Mouse (Mus musculus): ENCODE data around the gene Sp6. TPM values are rescaled to one million over a fixed set of nuclear protein-coding genes. Genes with fewer than 3 reads are reported as not detected.

Gene Sp6
- total RNA-seq (2021): under 1 TPM in 1 of 2 experiments, not detected in 1; 0.21 TPM
- long read RNA-seq, experiment 1, partial matches to known transcripts: 0 of 1 reads
- long read RNA-seq, experiment 1, other reads (novel, unspliced or antisense): 1 of 1 reads
- long read RNA-seq, experiment 2: 0 reads

GRCm38 (mm10) chr11:97013121-97013670 lies at the start of gene Sp6:
Gene Sp6, plus strand, starts transcription at chr11:97013394.
- no peak for DNase-seq

DNA sequence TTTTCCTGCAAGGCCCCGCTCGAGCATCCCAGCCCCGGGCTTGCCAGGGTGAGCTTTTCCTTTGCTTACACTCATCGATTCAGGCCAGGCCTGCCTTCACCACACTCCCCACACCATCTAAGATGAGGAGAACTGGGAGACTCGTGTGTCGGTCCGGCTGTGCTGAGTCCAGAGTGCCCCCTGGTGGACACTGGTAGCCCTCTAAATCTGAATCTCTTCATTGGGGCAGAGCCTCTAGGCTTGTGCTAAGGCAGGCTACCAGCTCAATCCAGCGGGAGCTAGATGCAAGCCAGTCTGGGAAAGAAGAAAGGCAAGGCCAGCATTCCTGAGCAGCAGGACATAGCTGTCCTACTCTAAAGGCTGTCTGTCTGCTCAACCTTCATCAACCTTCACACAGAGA lies 49.6 kb upstream of the Sp6 start:
- DNase-seq: peak; percentile 90 to 96

DNA sequence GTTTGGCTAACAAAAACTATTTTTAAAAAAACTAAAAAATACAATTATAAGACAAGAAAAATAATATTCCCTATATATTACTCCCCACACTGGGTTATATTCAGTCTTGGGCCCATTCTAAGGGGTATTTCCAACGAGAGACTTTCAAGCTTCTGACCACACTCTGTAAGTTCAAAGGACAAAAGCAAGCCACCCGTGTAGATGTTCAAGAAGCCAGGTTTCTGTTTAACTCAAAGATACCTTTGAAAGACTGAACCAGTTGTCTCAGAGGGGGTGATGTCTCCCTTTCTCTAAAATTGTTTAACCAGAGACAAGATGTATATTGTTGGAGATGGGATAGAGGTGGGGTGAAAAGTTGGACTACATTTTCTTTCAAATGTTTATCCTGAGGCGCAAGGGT lies 47.0 kb upstream of the Sp6 start:
- DNase-seq: no peak

GRCm38 (mm10) chr11:96966914-96967543 lies 46.2 kb upstream of the Sp6 start:
- peak; percentile 64 to 68 for DNase-seq

- peak in 1 of 2 experiments; percentile 57 for DNase-seq
Observed at GRCm38 (mm10) chr11:96967544-96968269, 45.5 kb upstream of the Sp6 start.

- peak; percentile 68 to 75 for DNase-seq
Observed at GRCm38 (mm10) chr11:96968476-96968875, 44.7 kb upstream of the Sp6 start.

DNA sequence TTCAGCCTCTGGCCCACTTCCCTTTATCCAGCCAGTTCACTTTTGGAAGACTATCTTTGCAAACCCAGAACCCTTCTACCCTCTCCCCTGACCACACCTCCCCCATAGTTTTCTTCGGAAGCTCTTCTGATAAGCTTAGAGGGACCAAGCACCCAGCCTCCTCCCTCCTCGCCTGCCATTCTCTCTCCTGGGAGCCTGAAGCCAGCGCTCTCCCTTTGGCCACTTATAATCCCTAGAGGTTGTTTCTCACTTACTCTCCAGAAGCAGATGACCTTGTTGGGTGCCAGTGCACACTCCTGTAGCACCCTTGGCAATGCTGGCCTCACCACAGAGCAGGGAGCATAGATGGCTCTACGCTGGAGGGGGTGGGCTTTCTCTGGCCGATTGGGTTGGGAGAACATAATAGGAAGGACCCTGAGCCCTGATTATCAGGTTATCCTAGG lies 43.9 kb upstream of the Sp6 start:
- peak; percentile 69 to 78 for DNase-seq

DNA sequence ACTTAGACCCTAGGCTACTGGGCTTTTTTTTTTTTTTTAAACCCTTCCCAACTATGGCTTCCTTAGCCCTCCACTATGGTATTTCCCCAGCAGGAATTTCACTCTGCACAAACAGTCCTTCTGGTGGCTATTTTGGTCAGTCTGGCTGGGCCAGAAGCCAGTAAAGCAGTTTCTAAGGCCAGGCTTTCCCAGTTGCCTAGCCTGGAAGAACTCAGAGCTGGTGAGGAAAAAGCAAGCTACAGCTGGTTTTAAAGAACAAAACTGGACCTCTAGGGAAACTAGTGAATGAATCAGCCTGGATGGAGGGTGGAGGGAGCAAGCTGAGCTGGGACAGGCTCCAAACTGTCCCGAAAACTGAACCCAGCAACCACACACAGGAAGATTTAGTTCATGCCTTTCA lies 43.4 kb upstream of the Sp6 start:
- DNase-seq: peak; percentile 90 to 94

DNA sequence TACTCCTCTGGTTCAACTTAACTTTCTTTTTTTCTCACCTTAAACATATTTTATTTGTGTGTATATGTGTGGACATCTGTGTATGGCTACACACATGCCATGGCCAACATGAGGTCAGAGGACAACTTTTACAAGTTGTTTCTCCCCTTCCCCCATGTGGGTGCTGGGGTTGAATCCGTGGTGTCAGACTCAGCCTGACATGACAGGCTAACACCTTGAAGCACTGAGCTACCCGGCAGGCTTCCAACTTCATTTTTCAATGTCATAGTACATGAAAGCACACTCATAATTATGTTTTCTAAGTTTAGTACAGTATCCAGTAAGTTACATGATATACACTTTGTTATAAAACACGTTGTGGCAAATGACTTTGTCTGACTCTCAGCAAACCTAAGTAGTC lies 42.9 kb upstream of the Sp6 start:
- peak in 1 of 2 experiments; percentile 45 for DNase-seq

DNA sequence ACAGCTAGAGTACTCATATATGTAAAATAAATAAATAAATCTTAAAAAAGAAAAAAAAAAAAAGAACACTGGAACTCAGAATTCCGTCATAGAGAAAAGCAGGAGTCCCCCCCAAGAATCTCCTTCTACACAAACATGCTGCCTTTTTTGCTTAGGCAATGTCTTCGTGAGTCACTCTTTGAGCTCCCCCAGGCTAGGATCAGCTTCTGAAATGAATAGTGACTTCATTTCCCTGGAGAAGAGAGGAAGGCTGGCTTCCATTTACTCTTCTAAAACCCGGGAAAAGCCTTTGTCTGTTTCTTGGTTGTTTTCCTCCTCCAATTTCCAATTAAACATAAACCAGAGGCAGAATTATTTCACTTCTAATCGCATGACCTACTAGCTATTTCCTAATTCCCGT lies 40.3 kb upstream of the Sp6 start:
- DNase-seq: peak; percentile 49 to 66

- peak; percentile 53 to 64 for DNase-seq
Observed at GRCm38 (mm10) chr11:96973426-96973964, 39.7 kb upstream of the Sp6 start.

DNA sequence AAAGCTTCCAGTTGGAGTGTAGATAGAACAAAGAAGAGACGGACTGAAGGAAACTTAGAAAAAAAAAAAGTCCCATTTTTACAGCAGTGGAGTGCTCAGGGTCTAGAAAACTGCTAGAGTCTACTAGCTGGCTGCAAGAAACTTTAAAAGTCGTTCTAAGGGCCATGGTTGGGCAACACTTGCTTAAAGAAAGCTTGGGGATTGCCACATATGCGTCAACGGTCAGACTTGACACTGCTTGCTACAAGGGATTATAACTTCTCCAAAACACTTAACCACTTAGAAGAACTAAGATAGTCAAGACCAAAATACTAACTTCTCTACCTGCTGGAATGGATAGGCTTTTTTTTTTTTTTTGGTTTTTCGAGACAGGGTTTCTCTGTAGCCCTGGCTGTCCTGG lies 38.4 kb upstream of the Sp6 start:
- DNase-seq: peak in 1 of 2 experiments; percentile 19

GRCm38 (mm10) chr11:96975511-96976378 lies 37.4 kb upstream of the Sp6 start:
- DNase-seq: peak; percentile 31 to 52

- no peak for DNase-seq
Observed at GRCm38 (mm10) chr11:96976379-96976687, 36.9 kb upstream of the Sp6 start.

GRCm38 (mm10) chr11:96976911-96977591 lies 36.1 kb upstream of the Sp6 start:
- DNase-seq: peak in 1 of 2 experiments; percentile 94

DNA sequence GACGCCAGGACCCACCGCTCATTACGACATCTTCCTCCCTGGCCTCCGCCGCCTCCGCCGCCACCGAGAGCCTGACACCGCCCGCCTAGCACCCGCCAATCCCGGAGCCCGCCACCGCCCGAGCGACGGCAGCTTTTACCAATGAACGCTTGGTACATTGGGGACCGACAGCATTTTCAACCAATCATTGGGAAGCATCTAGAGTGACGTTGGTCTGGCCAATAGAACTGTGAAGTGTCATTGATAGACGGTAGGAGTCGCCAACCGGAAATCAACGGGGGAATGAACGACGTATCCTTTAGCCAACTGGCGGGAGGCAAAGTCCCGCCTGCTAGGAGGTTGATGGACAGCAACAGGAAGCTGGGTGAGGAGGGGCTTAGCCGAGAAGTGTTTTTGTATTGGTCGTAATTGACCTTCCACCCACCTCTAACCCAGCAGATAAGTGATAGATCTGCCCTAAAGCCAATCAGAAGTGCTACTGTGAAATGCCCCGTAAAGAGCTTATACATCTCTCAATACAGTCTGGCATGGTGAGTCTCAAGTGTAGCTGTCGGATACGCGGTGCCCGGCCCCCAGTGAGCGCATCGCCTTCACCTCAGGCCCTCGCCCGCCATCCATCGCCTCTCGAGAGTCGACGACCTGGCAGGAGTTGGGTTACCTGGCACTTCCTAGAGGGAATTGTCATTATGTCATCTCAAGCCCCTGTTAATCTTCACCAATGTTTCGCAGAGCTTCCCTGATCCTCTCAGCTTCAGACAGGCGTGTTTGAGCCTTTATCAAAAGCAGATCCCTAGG lies 35.4 kb upstream of the Sp6 start:
- peak; percentile 100 for DNase-seq

- DNase-seq: no peak
Observed at GRCm38 (mm10) chr11:96978401-96979246, 34.6 kb upstream of the Sp6 start.

DNA sequence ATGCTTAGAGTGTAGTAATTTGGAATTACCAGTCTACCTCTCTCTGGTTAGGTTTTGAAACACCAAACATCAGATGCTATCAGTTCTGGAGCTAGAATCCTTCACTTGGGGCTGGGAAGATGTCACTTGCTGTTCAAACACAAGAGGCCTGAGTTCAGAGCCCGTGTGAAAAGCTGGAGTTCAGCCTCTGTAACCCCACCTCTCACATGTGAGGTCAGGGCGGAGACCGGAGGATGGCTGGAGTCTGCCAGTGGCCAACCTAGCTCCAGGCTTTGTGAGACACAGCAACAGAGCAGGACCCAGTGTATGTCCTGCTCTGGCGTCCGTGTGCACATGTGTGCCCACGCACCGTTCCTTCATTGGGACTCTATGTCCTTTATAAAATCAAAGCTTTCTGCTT lies 33.9 kb upstream of the Sp6 start:
- DNase-seq: no peak

DNA sequence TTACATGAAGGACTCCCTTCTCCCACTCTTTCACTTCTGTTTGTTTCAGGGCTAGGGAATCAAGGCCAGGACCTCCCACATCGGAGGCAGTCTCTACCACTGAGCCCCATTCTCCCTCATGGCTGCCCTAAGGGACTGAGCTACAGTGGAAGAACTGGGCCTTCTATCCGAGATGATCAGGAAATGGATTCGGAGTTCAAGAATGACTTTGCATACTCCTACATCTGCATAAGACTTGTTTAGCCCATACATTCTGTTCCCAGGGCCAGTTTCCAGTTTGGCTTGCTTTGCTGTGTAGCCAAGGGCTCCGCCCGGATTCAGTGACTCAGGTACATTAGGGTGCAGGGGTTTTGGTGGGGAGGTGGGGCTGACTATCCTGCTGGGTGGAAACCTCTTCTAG lies 33.2 kb upstream of the Sp6 start:
- DNase-seq: no peak

GRCm38 (mm10) chr11:96981461-96981860 lies 31.7 kb upstream of the Sp6 start:
- no peak for DNase-seq

All from heart, adult 18-20 months (tissue).